Mouse (Mus musculus) hindbrain, postnatal 0 days (tissue): ENCODE measurements around the gene Acadvl. TPM values are rescaled to one million over a fixed set of nuclear protein-coding genes. Genes with fewer than 3 reads are reported as not detected.

ENCODE experiments used
- ATAC-seq: fragments of 200-750 bp; cut with Nextera tagmentation; 2 replicates; pipeline ENCODE4 v1.8.0; 2017; ENCODE audit warnings: mild to moderate bottlenecking, moderate TSS enrichment, moderate library complexity
- DNase-seq: peaks from one replicate; pipeline ENCODE4 v3.0.0-alpha.2; 2015; ENCODE audit warnings: low spot score
- H3K27ac ChIP-seq: fragments of 300-500 bp; sonication (generic); 2 replicates; pipeline ENCODE4 v1.5.1; 2014; ENCODE audit warnings: mild to moderate bottlenecking
- H3K27me3 ChIP-seq: fragments of 300-500 bp; sonication (generic); 2 replicates; pipeline ENCODE4 v1.6.1; 2014; ENCODE audit warnings: low read length, mixed read lengths; ENCODE audit not compliant: insufficient read depth
- H3K36me3 ChIP-seq: fragments of 300-500 bp; sonication (generic); 2 replicates; pipeline ENCODE4 v1.6.1; 2014; ENCODE audit warnings: low read length, mixed read lengths; ENCODE audit not compliant: insufficient read depth
- H3K4me1 ChIP-seq: fragments of 300-500 bp; sonication (generic); 2 replicates; pipeline ENCODE4 v1.6.1; 2014; ENCODE audit warnings: antibody characterized with exemption, low read length, mixed read lengths; ENCODE audit not compliant: insufficient read depth
- H3K4me2 ChIP-seq: fragments of 300-500 bp; sonication (generic); 2 replicates; pipeline ENCODE4 v1.6.1; 2014; ENCODE audit warnings: low read depth, mild to moderate bottlenecking, low read length, moderate library complexity, mixed read lengths
- H3K4me3 ChIP-seq: fragments of 300-500 bp; sonication (generic); 2 replicates; pipeline ENCODE4 v1.5.1; 2014; ENCODE audit warnings: low read length
- H3K9ac ChIP-seq: fragments of 300-500 bp; sonication (generic); replicated peaks from 2 replicates; pipeline ENCODE4 v1.6.1; 2014; ENCODE audit warnings: mild to moderate bottlenecking, low read length, moderate library complexity, mixed read lengths
- H3K9me3 ChIP-seq: fragments of 300-500 bp; sonication (generic); 2 replicates; pipeline ENCODE4 v1.6.1; 2016; ENCODE audit warnings: low read length, mixed read lengths
- CTCF ChIP-seq: IDR thresholded peaks from 2 replicates; pipeline ENCODE4 v1.5.1; 2016; ENCODE audit warnings: antibody characterized with exemption, control low read depth, low read depth
- WGBS: fragments of 180-500 bp; shearing (Covaris S2); extraction: QIAGEN DNeasy Blood & Tissue Kit; methylation state at CpG from one replicate; pipeline ENCODE4 v1.1.7; 2014; 5-methylcytosine and 5-hydroxymethylcytosine counted together
- polyA plus RNA-seq: library from polyadenylated mRNA; unstranded; fragments of >200 nt; fragmentation: Nextera tagmentation; extraction: Ambion mirVana; gene quantifications from 2 replicates; pipeline ENCODE4 v1.2.1, GENCODE M21; 2015
- total RNA-seq: library from RNA; depleted of rRNA; stranded (reverse); fragments of >200 nt; gene quantifications from 2 replicates; pipeline ENCODE4 v1.2.3, GENCODE M21; 2014

Gene Acadvl
- total and polyA plus RNA-seq, 2 experiments from 2014 or later, result 44.4 to 65.2 TPM

DNA sequence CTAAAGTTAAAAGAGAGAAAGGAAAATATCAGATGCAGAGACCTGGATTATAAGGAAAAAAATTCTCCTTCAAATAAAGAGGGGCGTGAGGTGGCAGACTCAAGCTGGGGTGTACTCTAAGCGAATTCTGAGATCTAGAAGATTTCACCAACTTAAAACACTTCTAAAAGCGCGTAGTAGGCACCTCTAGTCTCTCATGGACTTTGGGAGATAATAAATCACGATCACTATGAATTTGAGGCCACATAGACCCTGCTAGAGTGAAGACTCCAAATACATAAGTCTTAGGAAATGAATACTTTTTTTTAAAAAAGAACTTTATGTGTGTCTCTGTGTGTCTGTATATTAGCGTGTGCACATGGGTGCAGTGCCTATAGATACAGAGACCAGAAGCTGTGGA is 466 bp upstream of the Acadvl start:
- Histone ChIP-seq H3K9me3 (no peaks in the 10 kb centered on the region), H3K27me3 (no peaks in the 10 kb centered on the region), H3K27ac (no peak overlapping the region), H3K9ac (peak overlapping the region; percentile 81; the same call in 1 of the 2 replicates), H3K4me3 (no peak overlapping the region; the same call in 1 of the 2 replicates), H3K4me1 (peaks cover 38% of the 10 kb centered on the region), H3K36me3 (peaks cover 22% of the 10 kb centered on the region), H3K4me2 (peak overlapping the region; percentile 92)
- ATAC-seq (no peak), DNase-seq (no peak)
- TF ChIP-seq CTCF, result no peak
- 65% methylated on average over 6 of the region's 6 CpGs for WGBS

DNA sequence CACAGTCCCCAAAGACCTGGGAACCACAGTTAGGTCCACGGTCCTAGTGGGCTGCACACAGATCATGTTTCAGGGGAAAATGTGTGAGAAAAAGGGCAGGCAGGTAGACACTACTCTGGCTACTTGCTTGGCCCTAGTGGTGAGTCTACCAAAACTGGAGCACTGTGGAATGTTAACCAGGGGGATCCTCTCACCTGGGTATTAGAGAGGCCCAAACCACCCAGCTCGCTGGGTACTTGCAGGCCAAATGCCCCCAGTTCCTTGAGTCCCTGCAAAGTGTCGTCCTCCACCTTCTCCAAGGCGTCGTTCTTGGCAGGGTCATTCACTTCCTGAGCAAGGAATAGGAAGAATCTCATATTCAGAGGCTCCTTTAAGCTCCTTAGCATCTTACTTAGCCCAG is 1.2 kb downstream of the Acadvl start:
- Histone ChIP-seq H3K9ac (no peak overlapping the region), H3K4me1 (peaks cover 22% of the 10 kb centered on the region), H3K9me3 (no peaks in the 10 kb centered on the region), H3K27me3 (no peaks in the 10 kb centered on the region), H3K4me2 (no peak overlapping the region), H3K36me3 (peaks cover 37% of the 10 kb centered on the region), H3K4me3 (no peak overlapping the region), H3K27ac (peak overlapping the region; percentile 77; the same call in 1 of the 2 replicates)
- TF ChIP-seq CTCF, result peak; percentile 18; the same call in 1 of the 2 replicates
- DNase-seq (no peak), ATAC-seq (no peak)
- WGBS, result 71% methylated on average over 5 of the region's 5 CpGs

DNA sequence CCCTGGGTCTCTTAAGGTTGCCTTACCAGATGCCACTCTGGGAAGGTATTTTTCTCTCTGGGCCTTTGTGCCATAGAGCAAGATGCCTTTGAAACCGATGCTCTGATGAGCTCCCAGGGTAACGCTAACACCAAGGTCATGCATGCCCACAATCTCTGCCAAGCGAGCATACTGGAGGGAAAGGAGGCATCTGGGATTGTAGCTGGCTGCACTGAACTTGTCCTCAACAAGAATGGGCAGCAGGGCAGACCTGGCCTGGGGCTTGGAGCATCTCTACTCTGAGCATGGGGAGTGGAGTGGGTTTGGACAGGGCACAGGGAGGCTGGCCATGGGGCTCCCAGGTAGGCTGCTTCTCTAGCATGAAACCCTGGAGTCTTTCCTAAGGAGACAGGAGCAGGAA is 1.8 kb downstream of the Acadvl start:
- Histone ChIP-seq H3K4me1 (peaks cover 18% of the 10 kb centered on the region), H3K36me3 (peaks cover 43% of the 10 kb centered on the region), H3K9me3 (no peaks in the 10 kb centered on the region), H3K27ac (no peak overlapping the region), H3K27me3 (no peaks in the 10 kb centered on the region), H3K4me3 (no peak overlapping the region), H3K4me2 (no peak overlapping the region), H3K9ac (no peak overlapping the region)
- DNase-seq, result no peak
- no peak for ATAC-seq
- TF ChIP-seq CTCF, result no peak
- 63% methylated on average over 3 of the region's 3 CpGs for WGBS

DNA sequence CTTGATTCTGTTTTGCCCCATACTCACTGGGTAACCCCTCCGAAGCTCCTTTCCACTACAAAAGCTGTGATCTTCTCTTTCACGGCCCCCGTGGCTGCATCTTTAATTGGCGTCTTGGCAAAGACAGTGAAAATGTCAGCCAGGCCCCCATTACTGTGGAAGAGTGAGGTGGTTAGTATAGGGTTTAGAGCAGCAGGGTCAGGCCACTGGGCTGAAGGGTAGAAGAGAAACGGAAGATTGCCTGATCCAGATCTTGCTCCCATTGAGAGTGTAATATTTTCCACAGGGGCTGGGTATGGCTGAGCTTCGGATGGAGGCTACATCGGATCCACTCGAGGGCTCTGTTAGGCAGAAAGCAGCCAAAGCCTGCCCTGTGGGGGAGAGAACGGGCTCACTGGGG is 2.3 kb downstream of the Acadvl start:
- no peak for ATAC-seq
- no peaks in the 10 kb centered on the region for H3K9me3 ChIP-seq
- 73% methylated on average over 9 of the region's 9 CpGs for WGBS
- no peak overlapping the region for H3K4me3 ChIP-seq
- no peak for TF ChIP-seq CTCF
- H3K4me2 ChIP-seq, result no peak overlapping the region
- no peak for DNase-seq
- H3K36me3 ChIP-seq, result peaks cover 48% of the 10 kb centered on the region
- no peaks in the 10 kb centered on the region for H3K27me3 ChIP-seq
- no peak overlapping the region for H3K9ac ChIP-seq
- peaks cover 17% of the 10 kb centered on the region for H3K4me1 ChIP-seq
- no peak overlapping the region for H3K27ac ChIP-seq

DNA sequence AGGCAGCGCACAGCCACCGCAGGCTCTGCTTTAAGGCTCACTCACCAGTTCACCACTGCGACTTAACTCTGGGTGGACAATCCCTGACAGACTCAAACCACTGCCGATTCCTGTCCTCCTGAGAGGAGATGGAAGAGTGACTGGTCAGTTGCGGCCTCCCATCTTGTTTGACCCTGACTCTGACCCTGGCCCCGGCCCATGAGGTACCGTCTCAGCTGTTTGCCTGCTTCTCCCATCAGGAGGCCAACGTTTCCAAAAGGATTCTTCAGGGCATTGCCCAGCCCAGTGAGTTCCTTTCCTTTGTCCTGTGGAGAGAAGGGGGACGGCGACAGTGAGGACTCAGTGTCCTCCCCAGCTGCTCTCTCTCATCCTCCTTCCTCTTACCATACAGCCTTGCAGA is 4.2 kb downstream of the Acadvl start:
- H3K4me3 ChIP-seq, result no peak overlapping the region
- H3K4me1 ChIP-seq, result peaks cover 9% of the 10 kb centered on the region
- DNase-seq, result no peak
- TF ChIP-seq CTCF, result no peak
- no peak overlapping the region for H3K27ac ChIP-seq
- ATAC-seq, result no peak
- H3K9ac ChIP-seq, result no peak overlapping the region
- H3K36me3 ChIP-seq, result peaks cover 68% of the 10 kb centered on the region
- WGBS, result 76% methylated on average over 10 of the region's 10 CpGs
- H3K4me2 ChIP-seq, result no peak overlapping the region
- H3K27me3 ChIP-seq, result no peaks in the 10 kb centered on the region
- H3K9me3 ChIP-seq, result no peaks in the 10 kb centered on the region

DNA sequence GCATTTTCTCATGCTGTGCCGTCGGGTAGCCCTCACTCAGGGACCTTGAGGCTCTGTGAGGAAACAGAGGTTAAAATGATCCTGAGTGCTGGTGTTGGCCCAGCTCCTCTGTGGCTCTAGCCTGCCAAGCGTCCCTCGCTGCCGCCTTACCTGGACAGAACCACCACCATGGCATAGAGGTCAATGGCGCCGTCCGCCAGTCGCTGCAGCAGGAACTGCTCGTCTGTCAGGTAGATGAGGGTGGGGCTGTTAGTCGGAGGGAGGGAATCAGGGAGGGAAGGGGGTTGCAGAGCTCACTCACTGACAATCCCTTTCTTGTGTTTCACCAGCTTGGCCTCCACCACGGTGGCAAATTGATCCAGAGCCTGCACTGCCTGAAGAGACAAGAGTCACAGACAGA is 4.7 kb downstream of the Acadvl start:
- TF ChIP-seq CTCF, result no peak
- no peak overlapping the region for H3K27ac ChIP-seq
- peaks cover 70% of the 10 kb centered on the region for H3K36me3 ChIP-seq
- H3K4me3 ChIP-seq, result no peak overlapping the region
- no peak for DNase-seq
- no peak overlapping the region for H3K9ac ChIP-seq
- H3K27me3 ChIP-seq, result no peaks in the 10 kb centered on the region
- 86% methylated on average over 12 of the region's 12 CpGs for WGBS
- H3K4me2 ChIP-seq, result no peak overlapping the region
- no peaks in the 10 kb centered on the region for H3K9me3 ChIP-seq
- ATAC-seq, result no peak
- H3K4me1 ChIP-seq, result peaks cover 8% of the 10 kb centered on the region

DNA sequence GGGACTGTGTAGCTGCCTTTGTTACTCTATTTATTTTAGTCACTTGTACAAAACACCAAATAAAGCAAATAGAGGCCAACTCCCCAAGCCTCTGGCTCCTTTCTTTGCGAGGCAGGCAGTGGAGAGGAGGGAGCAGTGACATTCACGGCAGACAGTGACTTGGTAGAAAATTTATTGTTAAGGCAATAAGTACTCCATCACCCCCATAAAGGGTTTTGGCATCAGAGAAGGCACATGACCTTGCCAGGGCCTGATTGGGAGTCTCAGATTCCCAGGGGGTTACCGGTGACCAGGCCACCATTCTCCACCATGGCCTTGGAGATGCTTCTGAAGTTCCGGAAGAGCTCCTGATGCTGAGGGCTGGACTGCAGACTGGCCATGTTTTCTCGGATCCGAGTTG is 5.2 kb downstream of the Acadvl start:
- ATAC-seq, result no peak

More for the DNA sequence above, 5.2 kb downstream of the Acadvl start:
- no peak overlapping the region for H3K4me3 ChIP-seq
- no peak overlapping the region for H3K27ac ChIP-seq
- no peak overlapping the region for H3K9ac ChIP-seq
- no peak for TF ChIP-seq CTCF
- WGBS, result 86% methylated on average over 6 of the region's 6 CpGs
- peaks cover 74% of the 10 kb centered on the region for H3K36me3 ChIP-seq
- no peaks in the 10 kb centered on the region for H3K9me3 ChIP-seq
- peaks cover 6% of the 10 kb centered on the region for H3K4me1 ChIP-seq
- no peak for DNase-seq
- no peak overlapping the region for H3K4me2 ChIP-seq
- no peaks in the 10 kb centered on the region for H3K27me3 ChIP-seq
